Mouse (Mus musculus): Measurements from ENCODE around the gene Vsnl1.

- TF ChIP-seq CTCF (IDR thresholded peaks at IDR 0.05) = no peak
- TF ChIP-seq EP300 (IDR thresholded peaks at IDR 0.05) = no peak
Observed at GRCm38 (mm10) chr12:11277207-11277606, 159.2 kb downstream of the Vsnl1 start.
